Mouse (Mus musculus): ENCODE data around the gene Zfr2.

DNA sequence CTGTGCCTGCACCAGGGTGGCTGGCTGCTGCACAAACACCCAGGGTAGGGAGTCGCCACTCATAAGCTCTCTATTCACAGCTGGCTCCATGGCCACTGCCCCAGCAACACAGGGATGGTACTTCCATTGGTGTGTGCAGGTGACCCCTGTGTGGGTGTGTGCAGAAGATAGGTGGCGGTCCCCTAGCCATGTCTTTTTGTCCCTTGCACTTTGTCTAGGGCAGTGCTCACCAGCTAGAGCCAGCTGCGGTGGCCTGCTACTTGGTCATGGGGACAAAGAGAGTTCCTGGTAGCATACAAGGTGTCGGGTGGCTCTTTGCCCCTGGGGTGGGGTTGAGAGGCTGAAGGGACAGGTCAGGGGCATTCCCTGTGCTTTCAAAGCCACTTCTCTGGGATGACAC is 11.2 kb downstream of the Zfr2 start:
- no peak for TF ChIP-seq MAX (IDR thresholded peaks at IDR 0.05)
- no peak for TF ChIP-seq CTCF (IDR thresholded peaks at IDR 0.05; ENCODE audit: control insufficient read depth, insufficient read depth, insufficient read length)
